Mouse (Mus musculus) neural tube, embryonic 10.5 days (tissue): ENCODE measurements around the gene Lsg1.

ENCODE experiments used
- DNase-seq: peaks from one replicate; pipeline ENCODE4 v3.0.0-alpha.2; 2017; ENCODE audit warnings: low spot score; ENCODE audit errors: extremely low spot score

Gene Lsg1

DNA sequence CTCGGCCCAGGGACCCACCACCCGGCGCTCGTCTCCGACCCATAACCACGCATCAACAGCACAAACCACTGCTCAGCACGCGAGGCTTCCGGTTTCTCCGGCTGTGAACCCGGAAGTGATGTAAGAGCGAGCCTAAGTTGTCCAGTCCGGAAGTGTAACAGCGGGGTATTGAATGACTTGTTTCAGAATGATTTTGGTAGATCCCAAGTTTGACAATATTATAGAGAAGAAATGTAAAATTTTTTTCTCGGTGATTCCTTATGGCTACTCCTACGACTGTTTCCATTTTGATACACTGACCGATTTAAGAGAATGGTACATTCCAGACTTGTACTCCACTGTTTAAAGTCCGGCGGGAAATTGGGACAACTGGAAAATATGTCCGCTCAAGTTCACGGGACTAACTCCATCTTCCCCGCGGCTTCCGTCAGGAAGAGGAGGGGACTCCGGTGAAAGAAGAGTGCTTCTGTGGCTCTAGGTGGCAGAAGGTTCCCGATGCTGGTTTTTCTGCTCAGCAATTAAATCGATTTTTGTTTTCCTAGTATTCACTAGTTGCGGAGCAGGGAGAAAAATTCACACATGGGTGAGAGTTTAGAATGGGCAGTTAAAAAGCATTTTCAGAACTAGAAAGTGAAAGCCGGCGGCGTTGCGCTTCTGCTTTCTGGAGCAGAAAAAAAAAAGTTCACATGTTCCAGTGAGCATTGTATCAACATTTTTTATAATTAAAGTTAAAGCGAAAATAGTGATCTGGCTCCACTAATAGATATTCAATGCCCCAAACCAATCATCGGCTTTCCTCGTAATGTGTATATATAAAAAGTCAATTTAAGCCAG is at the start of gene Lsg1:
Lsg1 (minus strand) TSS at position 99 of the 834 bp plus-strand sequence.
- peak; percentile 85 for DNase-seq

- DNase-seq = no peak
Observed at GRCm38 (mm10) chr16:30633906-30634746, 46.7 kb upstream of the Lsg1 start.

DNA sequence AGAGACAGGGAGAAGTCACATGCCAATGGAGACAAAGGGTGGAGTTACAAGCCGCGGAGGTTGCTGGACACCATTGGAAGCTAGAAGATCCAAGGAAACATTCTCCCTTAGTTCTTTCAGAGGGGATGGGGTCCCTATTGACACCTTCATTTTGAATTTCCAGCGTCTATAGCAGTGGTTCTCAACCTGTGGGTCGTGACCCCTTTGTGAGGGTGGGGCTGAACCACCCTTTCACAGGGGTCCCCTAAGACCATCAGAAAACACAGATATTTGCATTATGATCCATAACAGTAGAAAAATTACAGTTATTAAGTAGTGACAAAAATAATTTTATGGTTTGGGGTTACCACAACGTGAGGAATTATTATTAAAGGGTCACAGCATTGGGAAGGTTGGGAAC is 42.1 kb upstream of the Lsg1 start:
- DNase-seq = no peak

GRCm38 (mm10) chr16:30628401-30628800 is 41.0 kb upstream of the Lsg1 start:
- no peak for DNase-seq

GRCm38 (mm10) chr16:30627586-30628337 is 40.4 kb upstream of the Lsg1 start:
- DNase-seq = no peak

DNA sequence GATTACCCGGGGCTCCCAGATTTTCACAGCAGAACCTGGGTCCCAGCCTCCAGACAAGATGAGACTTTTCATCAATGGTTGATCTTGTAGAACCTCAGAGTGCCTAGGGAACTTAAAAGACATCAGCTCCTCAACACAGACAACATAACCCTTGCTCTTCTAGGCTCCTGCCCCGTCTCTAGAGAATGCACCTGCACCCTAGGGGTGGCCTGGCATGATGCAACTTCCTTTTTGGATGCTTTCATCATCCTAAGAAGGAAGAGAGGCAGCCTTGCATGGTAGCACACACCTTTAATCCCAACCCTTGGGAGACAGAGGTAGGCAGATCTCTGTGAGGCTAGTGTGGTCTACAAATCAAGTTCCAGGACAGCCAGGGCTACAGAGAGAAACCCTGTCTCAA is 37.2 kb upstream of the Lsg1 start:
- DNase-seq = no peak

GRCm38 (mm10) chr16:30623645-30624044 is 36.3 kb upstream of the Lsg1 start:
- no peak for DNase-seq

- no peak for DNase-seq
Observed at GRCm38 (mm10) chr16:30616281-30616680, 28.9 kb upstream of the Lsg1 start.

DNA sequence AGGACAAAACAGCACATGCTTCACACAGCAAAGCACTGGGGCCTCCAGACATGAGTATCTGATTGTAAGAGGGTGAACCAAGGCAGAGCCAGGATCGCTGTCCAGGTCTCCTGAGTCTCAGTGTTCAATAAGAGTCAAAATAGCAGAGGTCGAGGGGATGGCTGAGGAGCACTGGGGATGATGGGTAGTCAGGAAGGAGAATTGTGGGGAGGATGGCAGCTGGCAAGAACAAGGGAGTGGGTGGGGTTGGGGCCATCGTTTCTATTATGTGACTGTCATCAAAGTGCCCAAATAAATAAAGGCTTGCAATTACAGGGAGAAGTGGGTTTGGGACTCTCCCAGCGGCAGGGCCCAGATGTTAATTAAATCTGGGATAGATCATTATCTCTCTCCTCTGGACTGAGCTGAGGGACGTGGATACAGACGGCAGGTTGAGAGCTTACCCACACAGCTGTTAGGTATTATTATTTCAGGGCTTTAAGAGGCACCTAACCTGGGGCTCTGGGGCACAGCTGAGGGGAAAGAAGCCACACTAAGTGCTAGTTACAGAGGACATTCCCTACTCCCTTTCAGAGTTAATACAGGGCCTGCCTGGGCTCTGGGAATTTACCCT is 27.4 kb upstream of the Lsg1 start:
- no peak for DNase-seq

DNA sequence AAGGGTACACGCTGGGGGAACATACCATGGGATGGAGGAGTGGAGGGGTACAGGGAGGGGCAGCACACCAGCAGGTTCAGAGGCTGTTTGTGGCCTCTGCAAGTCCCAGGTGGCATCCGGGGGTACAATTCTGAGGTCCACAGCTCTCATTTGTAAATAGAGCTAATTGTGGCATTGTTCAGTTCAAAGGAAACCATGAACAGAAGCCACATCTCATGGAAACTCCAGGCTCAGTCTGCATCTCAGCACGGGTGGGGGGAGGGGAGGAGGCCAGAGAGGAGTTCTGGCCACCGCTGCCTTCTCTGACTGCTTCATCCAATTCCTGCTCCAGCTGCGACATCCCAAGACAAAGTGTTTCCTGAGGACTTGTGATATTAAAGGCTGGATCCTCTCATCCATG is 26.7 kb upstream of the Lsg1 start:
- DNase-seq = no peak

DNA sequence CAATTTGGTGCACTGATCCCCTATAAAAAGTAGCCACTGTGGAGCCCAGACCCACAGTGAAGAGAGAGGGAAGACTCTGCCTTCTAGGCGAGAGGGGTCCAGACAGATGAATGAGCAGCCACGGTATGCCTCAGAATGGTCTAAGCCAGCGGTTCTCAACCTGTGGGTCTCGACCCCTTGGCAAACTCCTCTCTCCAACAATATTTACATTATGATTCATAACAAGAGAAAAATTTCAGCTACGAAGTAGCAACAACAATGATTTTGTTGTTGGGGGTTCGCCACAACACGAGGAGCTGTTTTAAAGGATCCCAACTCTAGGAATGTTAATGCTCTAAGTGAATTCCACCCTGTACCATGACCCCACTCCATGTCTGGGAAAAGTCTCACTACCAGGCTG is 25.7 kb upstream of the Lsg1 start:
- no peak for DNase-seq

DNA sequence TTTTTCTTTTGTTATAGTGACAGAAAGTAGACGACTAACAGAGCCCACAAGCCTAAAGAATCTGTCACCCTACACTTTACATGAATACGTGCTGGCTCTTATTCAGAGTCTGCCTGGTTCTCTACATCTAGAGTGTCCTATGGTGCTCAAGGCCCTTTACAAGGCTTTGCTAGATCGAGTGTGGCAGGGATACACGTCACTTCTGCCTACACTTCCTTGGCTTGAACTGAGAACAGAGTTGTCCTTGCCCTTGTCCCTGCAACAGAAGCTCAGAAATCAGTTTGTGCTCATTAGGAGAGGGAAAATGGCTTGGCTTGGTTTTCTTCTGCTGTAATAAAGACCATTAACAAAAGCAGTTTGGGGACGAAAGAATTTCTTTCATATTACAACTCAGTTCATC is 23.9 kb upstream of the Lsg1 start:
- DNase-seq = no peak

- DNase-seq = no peak
Observed at GRCm38 (mm10) chr16:30607868-30608267, 20.5 kb upstream of the Lsg1 start.

DNA sequence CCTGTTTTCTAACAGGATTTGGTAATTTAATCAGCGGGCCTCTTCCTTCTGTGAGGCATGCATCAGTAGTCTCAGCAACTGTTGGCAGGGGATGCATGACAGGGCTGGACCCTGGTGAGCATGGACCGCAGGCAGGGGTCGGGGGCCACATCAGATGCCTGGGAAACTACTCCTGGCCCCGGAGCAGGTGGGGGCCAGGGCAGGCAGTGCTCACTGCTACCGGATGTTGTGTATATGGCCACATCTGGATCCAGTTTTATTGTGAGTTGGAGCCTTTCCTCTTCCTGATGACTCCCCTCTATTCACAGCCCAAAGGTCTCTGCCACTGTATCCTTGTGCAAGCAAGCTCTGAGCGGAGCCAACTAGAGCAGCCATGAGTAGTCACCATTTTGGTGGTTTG is 18.1 kb upstream of the Lsg1 start:
- peak; percentile 28 for DNase-seq

DNA sequence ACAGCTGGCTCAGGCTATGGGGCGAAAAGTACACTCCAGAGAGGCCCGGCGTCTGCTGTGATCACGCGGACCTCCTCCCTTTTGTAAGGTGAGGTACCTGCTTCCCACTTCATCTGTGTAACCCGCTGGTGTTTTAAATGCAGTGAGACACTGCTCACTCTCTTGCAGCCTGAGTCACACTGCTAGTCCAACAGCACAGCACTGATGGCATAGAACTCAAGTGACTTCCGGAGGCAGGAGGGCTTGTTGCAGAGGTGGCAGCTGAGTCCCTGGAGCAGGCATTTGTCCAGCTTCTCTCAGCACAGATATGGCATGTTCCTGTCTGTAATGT is 17.4 kb upstream of the Lsg1 start:
- DNase-seq = no peak

DNA sequence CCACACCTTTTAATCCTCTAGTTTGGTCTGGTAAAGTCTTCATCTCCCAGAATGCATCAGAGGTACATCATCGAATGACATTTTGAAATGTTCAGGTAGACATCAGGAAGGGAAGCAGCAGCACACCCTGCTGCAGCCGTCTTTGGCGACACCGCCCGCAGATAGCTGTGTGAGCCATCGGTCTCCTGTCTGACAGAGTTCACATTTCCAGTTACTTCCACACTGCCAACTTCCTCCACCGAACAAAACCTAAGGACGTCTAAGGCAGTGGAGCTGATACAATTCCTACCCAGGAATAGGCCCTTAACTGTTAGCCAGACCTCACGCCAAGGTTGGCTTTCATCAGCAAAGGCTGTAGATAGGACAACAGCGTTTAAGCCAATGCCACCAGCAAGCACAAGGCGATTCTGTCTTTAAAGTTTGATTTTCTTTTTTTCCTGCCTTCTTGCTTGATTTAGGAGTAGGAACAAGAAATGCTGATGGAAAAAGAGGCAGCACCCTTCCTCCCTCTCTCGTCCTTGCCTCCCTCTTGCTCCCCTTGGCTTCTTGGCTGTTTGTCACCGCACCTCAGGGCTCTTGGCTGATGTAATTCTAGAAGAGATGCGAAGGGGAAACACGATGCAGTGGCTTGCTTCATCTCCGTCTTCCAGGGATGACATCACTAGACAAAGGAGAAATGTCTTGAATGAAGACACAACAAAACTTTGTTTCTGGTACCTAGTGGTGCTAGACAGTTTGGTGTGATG is 16.8 kb upstream of the Lsg1 start:
- DNase-seq = no peak

- DNase-seq = no peak
Observed at GRCm38 (mm10) chr16:30603531-30603842, 16.1 kb upstream of the Lsg1 start.

DNA sequence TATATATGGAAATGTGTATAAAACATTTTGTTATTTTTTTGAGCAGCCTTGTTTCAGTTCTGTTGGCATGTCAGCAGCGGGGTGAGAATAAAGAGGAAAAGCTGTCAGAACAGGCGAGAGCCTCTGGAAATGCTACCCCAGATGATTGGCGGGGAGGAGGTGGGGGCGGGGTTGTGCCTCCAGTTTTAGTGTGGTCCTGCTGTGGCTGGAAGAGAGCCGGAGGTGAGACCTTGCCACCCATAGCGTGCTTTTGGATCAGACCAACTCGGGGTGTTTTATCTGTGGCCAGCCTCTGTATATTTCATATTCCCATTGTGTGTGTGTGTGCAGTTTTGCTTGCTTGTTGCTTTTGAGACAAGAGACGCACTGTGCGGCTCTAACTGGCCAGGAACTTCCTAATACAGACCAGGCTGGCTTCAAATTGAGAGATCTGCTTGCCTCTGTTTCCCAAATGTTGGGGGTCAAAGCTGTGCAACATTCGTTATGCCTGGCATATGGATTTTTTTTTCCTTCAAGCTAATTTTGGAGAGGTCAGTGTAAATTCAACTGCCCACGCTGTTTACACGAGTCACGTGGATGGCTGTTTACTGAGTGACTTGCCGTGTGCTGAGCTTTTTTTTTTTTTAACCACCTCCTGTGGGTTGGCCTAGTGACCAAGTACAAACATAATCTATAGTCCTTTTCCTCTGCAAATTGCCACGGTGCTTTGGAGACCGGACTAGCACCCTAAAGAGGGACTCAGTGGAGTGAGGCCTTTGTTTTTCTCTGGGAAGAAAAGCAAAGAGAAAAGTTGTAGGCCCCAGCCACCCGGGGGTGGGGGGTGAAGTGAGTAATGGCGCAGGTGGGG is 15.5 kb upstream of the Lsg1 start:
- DNase-seq = peak; percentile 37

GRCm38 (mm10) chr16:30601946-30602345 is 14.6 kb upstream of the Lsg1 start:
- DNase-seq = no peak
